Mouse (Mus musculus) intestine, embryonic 15.5 days (tissue): Measurements from ENCODE around the gene Sik2. TPM values are rescaled to one million over a fixed set of nuclear protein-coding genes. Genes with fewer than 3 reads are reported as not detected.

ENCODE experiments used
- ATAC-seq: fragments of 200-750 bp; cut with Nextera tagmentation; 2 replicates; pipeline ENCODE4 v1.8.0; 2017; ENCODE audit warnings: moderate TSS enrichment, moderate library complexity
- H3K27ac ChIP-seq: fragments of 300-500 bp; sonication (generic); 2 replicates; pipeline ENCODE4 v1.5.1; 2015; ENCODE audit warnings: mild to moderate bottlenecking, inconsistent platforms
- H3K27me3 ChIP-seq: fragments of 300-500 bp; sonication (generic); replicated peaks from 2 replicates; pipeline ENCODE4 v1.6.1; 2015; ENCODE audit warnings: inconsistent platforms
- H3K36me3 ChIP-seq: fragments of 300-500 bp; sonication (generic); 2 replicates; pipeline ENCODE4 v1.6.1; 2015; ENCODE audit warnings: inconsistent platforms
- H3K4me1 ChIP-seq: fragments of 300-500 bp; sonication (generic); replicated peaks from 2 replicates; pipeline ENCODE4 v1.6.1; 2015; ENCODE audit warnings: inconsistent platforms
- H3K4me2 ChIP-seq: fragments of 300-500 bp; sonication (generic); replicated peaks from 2 replicates; pipeline ENCODE4 v1.6.1; 2015; ENCODE audit warnings: mild to moderate bottlenecking, inconsistent platforms
- H3K4me3 ChIP-seq: fragments of 300-500 bp; sonication (generic); replicated peaks from 2 replicates; pipeline ENCODE4 v1.5.1; 2015; ENCODE audit warnings: inconsistent platforms
- H3K9ac ChIP-seq: fragments of 300-500 bp; sonication (generic); 2 replicates; pipeline ENCODE4 v1.6.1; 2015; ENCODE audit warnings: inconsistent platforms
- H3K9me3 ChIP-seq: fragments of 300-500 bp; sonication (generic); 2 replicates; pipeline ENCODE4 v1.6.1; 2016; ENCODE audit warnings: inconsistent platforms
- WGBS: fragments of 180-500 bp; shearing (Covaris S2); methylation state at CpG from one replicate; pipeline ENCODE4 v1.1.7; 2015; 5-methylcytosine and 5-hydroxymethylcytosine counted together
- polyA plus RNA-seq: library from polyadenylated mRNA; unstranded; fragments of >200 nt; fragmentation: Nextera tagmentation; extraction: Ambion mirVana; gene quantifications from 2 replicates; pipeline ENCODE4 v1.2.1, GENCODE M21; 2015

Gene Sik2
- polyA plus RNA-seq, 1 experiment from 2014 or later = 14.6 TPM

- H3K27ac ChIP-seq = no peak overlapping the region
- ATAC-seq = no peak
- H3K27me3 ChIP-seq = no peaks in the 10 kb centered on the region
- 50% methylated on average over 4 of the region's 4 CpGs for WGBS
- H3K4me1 ChIP-seq = no peaks in the 10 kb centered on the region
- no peaks in the 10 kb centered on the region for H3K9me3 ChIP-seq
- no peak overlapping the region for H3K4me3 ChIP-seq
- no peaks in the 10 kb centered on the region for H3K36me3 ChIP-seq
- H3K4me2 ChIP-seq = no peak overlapping the region
- no peak overlapping the region for H3K9ac ChIP-seq
These were observed 83.1 kb downstream of the Sik2 start for GRCm38 (mm10) chr9:50925801-50926200.

- Histone ChIP-seq H3K36me3 (no peaks in the 10 kb centered on the region), H3K4me3 (no peak overlapping the region), H3K9ac (no peak overlapping the region), H3K27me3 (no peaks in the 10 kb centered on the region), H3K4me1 (no peaks in the 10 kb centered on the region), H3K9me3 (no peaks in the 10 kb centered on the region), H3K4me2 (no peak overlapping the region), H3K27ac (0 out of 2 replicates have a peak overlapping the region, but pooled peaks have one; percentile 13)
- peak; percentile 72 for ATAC-seq
These were observed 84.4 kb downstream of the Sik2 start for GRCm38 (mm10) chr9:50924454-50924853.

- no peak overlapping the region for H3K27ac ChIP-seq
- WGBS = 52% methylated on average over 5 of the region's 5 CpGs
- no peaks in the 10 kb centered on the region for H3K27me3 ChIP-seq
- no peak overlapping the region for H3K4me3 ChIP-seq
- H3K36me3 ChIP-seq = no peaks in the 10 kb centered on the region
- H3K9ac ChIP-seq = no peak overlapping the region
- peak; percentile 89 for ATAC-seq
- H3K4me1 ChIP-seq = no peaks in the 10 kb centered on the region
- no peak overlapping the region for H3K4me2 ChIP-seq
- no peaks in the 10 kb centered on the region for H3K9me3 ChIP-seq
These were observed 86.3 kb downstream of the Sik2 start for GRCm38 (mm10) chr9:50922363-50923153.

- ATAC-seq = no peak
- H3K36me3 ChIP-seq = no peaks in the 10 kb centered on the region
- 53% methylated on average over 3 of the region's 3 CpGs for WGBS
These were observed 87.7 kb downstream of the Sik2 start for GRCm38 (mm10) chr9:50920933-50921895.

GRCm38 (mm10) chr9:50919554-50919953 lies 89.3 kb downstream of the Sik2 start:
- WGBS = 98% methylated on average over 2 of the region's 2 CpGs
- H3K4me2 ChIP-seq = no peak overlapping the region
- H3K4me3 ChIP-seq = no peak overlapping the region
- no peak overlapping the region for H3K9ac ChIP-seq
- H3K4me1 ChIP-seq = no peaks in the 10 kb centered on the region
- H3K9me3 ChIP-seq = no peaks in the 10 kb centered on the region
- no peak overlapping the region for H3K27ac ChIP-seq
- ATAC-seq = no peak
- H3K27me3 ChIP-seq = no peaks in the 10 kb centered on the region
- H3K36me3 ChIP-seq = no peaks in the 10 kb centered on the region; the same call in 1 of the 2 replicates

More at GRCm38 (mm10) chr9:50920933-50921895, 87.7 kb downstream of the Sik2 start:
- no peak overlapping the region for H3K4me2 ChIP-seq
- no peak overlapping the region for H3K4me3 ChIP-seq
- no peaks in the 10 kb centered on the region for H3K27me3 ChIP-seq
- H3K9me3 ChIP-seq = no peaks in the 10 kb centered on the region
- no peaks in the 10 kb centered on the region for H3K4me1 ChIP-seq
- H3K27ac ChIP-seq = no peak overlapping the region
- H3K9ac ChIP-seq = no peak overlapping the region

- WGBS = 46% methylated on average over 3 of the region's 3 CpGs
- no peak overlapping the region for H3K4me2 ChIP-seq
- H3K4me3 ChIP-seq = no peak overlapping the region
- no peak overlapping the region for H3K9ac ChIP-seq
- no peaks in the 10 kb centered on the region for H3K9me3 ChIP-seq
- H3K4me1 ChIP-seq = no peaks in the 10 kb centered on the region
- no peak overlapping the region for H3K27ac ChIP-seq
- no peaks in the 10 kb centered on the region for H3K27me3 ChIP-seq
- ATAC-seq = no peak
- H3K36me3 ChIP-seq = peaks cover 4% of the 10 kb centered on the region; the same call in 1 of the 2 replicates
These were observed 90.7 kb downstream of the Sik2 start for GRCm38 (mm10) chr9:50918131-50918530.

- Histone ChIP-seq H3K4me1 (no peaks in the 10 kb centered on the region), H3K27ac (no peak overlapping the region), H3K36me3 (peaks cover 4% of the 10 kb centered on the region; the same call in 1 of the 2 replicates), H3K27me3 (no peaks in the 10 kb centered on the region), H3K4me3 (no peak overlapping the region), H3K4me2 (no peak overlapping the region), H3K9me3 (no peaks in the 10 kb centered on the region), H3K9ac (no peak overlapping the region)
- no peak for ATAC-seq
- WGBS = 86% methylated on average over 7 of the region's 7 CpGs
These were observed 96.9 kb downstream of the Sik2 start for GRCm38 (mm10) chr9:50911861-50912515.

- H3K36me3 ChIP-seq = 0 out of 2 replicates have a peak, but pooled peaks cover 4% of the 10 kb centered on the region
- no peaks in the 10 kb centered on the region for H3K27me3 ChIP-seq
- no peak overlapping the region for H3K4me3 ChIP-seq
- no peak for ATAC-seq
- no peak overlapping the region for H3K4me2 ChIP-seq
- H3K27ac ChIP-seq = no peak overlapping the region
- no peak overlapping the region for H3K9ac ChIP-seq
- H3K9me3 ChIP-seq = no peaks in the 10 kb centered on the region
- 0 out of 2 replicates have a peak, but pooled peaks cover 3% of the 10 kb centered on the region for H3K4me1 ChIP-seq
- WGBS = 72% methylated on average over 3 of the region's 3 CpGs
These were observed 103.6 kb downstream of the Sik2 start for GRCm38 (mm10) chr9:50905321-50905720.

- Histone ChIP-seq H3K9ac (no peak overlapping the region), H3K4me2 (no peak overlapping the region), H3K36me3 (0 out of 2 replicates have a peak, but pooled peaks cover 4% of the 10 kb centered on the region)
These were observed 104.6 kb downstream of the Sik2 start for GRCm38 (mm10) chr9:50904196-50904847.

GRCm38 (mm10) chr9:50900026-50900920 lies 108.6 kb downstream of the Sik2 start:
- Histone ChIP-seq H3K4me1 (0 out of 2 replicates have a peak, but pooled peaks cover 4% of the 10 kb centered on the region), H3K9me3 (no peaks in the 10 kb centered on the region), H3K27ac (no peak overlapping the region), H3K4me3 (no peak overlapping the region), H3K36me3 (peaks cover 3% of the 10 kb centered on the region; the same call in 1 of the 2 replicates), H3K4me2 (no peak overlapping the region), H3K9ac (no peak overlapping the region), H3K27me3 (no peaks in the 10 kb centered on the region)
- 75% methylated on average over 7 of the region's 7 CpGs for WGBS
- no peak for ATAC-seq

More at GRCm38 (mm10) chr9:50904196-50904847, 104.6 kb downstream of the Sik2 start:
- no peaks in the 10 kb centered on the region for H3K27me3 ChIP-seq
- H3K4me3 ChIP-seq = no peak overlapping the region
- WGBS = 81% methylated on average over 6 of the region's 6 CpGs
- no peaks in the 10 kb centered on the region for H3K9me3 ChIP-seq
- no peak for ATAC-seq
- H3K27ac ChIP-seq = no peak overlapping the region
- 0 out of 2 replicates have a peak, but pooled peaks cover 4% of the 10 kb centered on the region for H3K4me1 ChIP-seq

- no peak overlapping the region for H3K9ac ChIP-seq
- H3K27ac ChIP-seq = no peak overlapping the region
- H3K4me3 ChIP-seq = no peak overlapping the region
- no peak overlapping the region for H3K4me2 ChIP-seq
- H3K9me3 ChIP-seq = no peaks in the 10 kb centered on the region
- H3K36me3 ChIP-seq = peaks cover 14% of the 10 kb centered on the region
- WGBS = 80% methylated on average over 4 of the region's 4 CpGs
- H3K27me3 ChIP-seq = no peaks in the 10 kb centered on the region
- H3K4me1 ChIP-seq = no peaks in the 10 kb centered on the region
- no peak for ATAC-seq
These were observed 115.2 kb downstream of the Sik2 start for GRCm38 (mm10) chr9:50893665-50894064.
